Mouse (Mus musculus): ENCODE data around the gene 4833420G17Rik. TPM values are rescaled to one million over a fixed set of nuclear protein-coding genes. Genes with fewer than 3 reads are reported as not detected.
"Not testable (repeated sequence)": the region's sequence is repeated elsewhere in the genome, so short reads cannot be mapped to it uniquely, and the experiment has no call there.

The 4833420G17Rik gene
- total and polyA plus RNA-seq, 3 experiments: 4.2 to 58.5 (median 45.0) TPM

DNA sequence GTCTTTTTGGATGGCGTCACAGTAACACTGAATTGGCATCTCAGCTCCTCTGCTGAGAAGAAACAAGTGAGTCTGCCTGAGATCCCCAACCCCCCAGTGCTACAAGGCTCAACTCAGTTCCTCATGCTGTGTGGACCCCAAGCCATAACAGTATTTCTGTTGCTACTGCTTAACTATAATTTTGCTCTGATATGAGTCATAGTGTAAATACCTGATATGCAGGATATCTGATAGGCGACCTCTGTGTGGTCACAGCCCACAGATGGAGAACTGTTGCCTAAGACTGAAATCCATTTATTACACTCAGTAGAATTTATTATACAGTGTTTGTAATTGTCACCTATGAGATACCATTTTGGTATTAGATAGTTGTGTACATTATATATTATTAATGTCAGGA, 15.2 kb downstream of the 4833420G17Rik start:
- TF ChIP-seq CTCF (IDR thresholded peaks at IDR 0.05; ENCODE audit: low read depth, low read length) (no peak), GATA2 (IDR thresholded peaks at IDR 0.05; ENCODE audit: borderline replicate concordance, low read depth, low read length) (no peak)
- peaks cover 69% of the 10 kb centered on the region for H3K36me3 ChIP-seq (replicated peaks)
- H3K27me3 ChIP-seq (ENCODE audit: insufficient read depth, low read length): no peaks in the 10 kb centered on the region
- no peak overlapping the region for H3K4me3 ChIP-seq (ENCODE audit: low read depth, low read length)
- no peaks in the 10 kb centered on the region for H3K4me1 ChIP-seq (ENCODE audit: insufficient read depth, low read depth, low read length)
- no peaks in the 10 kb centered on the region for H3K9me3 ChIP-seq (replicated peaks)
- no peak for ATAC-seq (ENCODE audit: extremely low read depth, insufficient number of reproducible peaks, low FRiP score, poor library complexity, severe bottlenecking)
- DNase-seq (ENCODE audit: low spot score): no peak

DNA sequence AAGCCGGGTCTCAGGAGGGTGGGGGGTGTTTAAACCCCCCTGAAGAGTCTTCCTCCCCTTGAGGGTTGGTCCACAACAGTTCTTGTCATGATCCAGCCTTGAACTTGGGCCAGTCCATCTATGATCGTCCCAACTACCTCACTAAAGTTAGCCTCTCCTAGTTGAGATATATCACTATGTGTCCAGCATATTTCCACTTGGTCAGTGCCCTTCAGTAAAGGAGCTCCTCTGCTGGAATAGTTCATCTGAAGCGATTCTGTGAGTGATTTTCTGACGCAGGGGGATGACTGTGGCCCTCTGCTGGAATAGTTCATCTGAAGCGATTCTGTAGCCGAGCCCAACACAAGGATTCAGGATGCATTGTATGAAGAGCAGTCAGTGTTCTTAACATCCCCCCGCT, 24.8 kb downstream of the 4833420G17Rik start:
- TF ChIP-seq GATA1 (IDR thresholded peaks at IDR 0.05; ENCODE audit: borderline replicate concordance, low read length) (no peak), GATA2 (IDR thresholded peaks at IDR 0.05; ENCODE audit: borderline replicate concordance, low read depth, low read length) (no peak), POLR2AphosphoS5 (IDR thresholded peaks at IDR 0.05; ENCODE audit: insufficient replicate concordance, low read depth, low read length) (no peak), TAL1 (conservative IDR thresholded peaks at IDR 0.05; ENCODE audit: low read depth, low read length) (no peak), CTCF (IDR thresholded peaks at IDR 0.05; ENCODE audit: low read depth, low read length) (no peak)
- Histone ChIP-seq H3K4me1 (ENCODE audit: insufficient read depth, low read depth, low read length) (no peaks in the 10 kb centered on the region), H3K27me3 (ENCODE audit: insufficient read depth, low read length) (no peaks in the 10 kb centered on the region), H3K4me3 (ENCODE audit: low read depth, low read length) (no peak overlapping the region), H3K9me3 (replicated peaks) (no peaks in the 10 kb centered on the region), H3K36me3 (replicated peaks) (peaks cover 32% of the 10 kb centered on the region)
- no peak for ATAC-seq (ENCODE audit: extremely low read depth, insufficient number of reproducible peaks, low FRiP score, poor library complexity, severe bottlenecking)
- no peak for DNase-seq (ENCODE audit: low spot score)

DNA sequence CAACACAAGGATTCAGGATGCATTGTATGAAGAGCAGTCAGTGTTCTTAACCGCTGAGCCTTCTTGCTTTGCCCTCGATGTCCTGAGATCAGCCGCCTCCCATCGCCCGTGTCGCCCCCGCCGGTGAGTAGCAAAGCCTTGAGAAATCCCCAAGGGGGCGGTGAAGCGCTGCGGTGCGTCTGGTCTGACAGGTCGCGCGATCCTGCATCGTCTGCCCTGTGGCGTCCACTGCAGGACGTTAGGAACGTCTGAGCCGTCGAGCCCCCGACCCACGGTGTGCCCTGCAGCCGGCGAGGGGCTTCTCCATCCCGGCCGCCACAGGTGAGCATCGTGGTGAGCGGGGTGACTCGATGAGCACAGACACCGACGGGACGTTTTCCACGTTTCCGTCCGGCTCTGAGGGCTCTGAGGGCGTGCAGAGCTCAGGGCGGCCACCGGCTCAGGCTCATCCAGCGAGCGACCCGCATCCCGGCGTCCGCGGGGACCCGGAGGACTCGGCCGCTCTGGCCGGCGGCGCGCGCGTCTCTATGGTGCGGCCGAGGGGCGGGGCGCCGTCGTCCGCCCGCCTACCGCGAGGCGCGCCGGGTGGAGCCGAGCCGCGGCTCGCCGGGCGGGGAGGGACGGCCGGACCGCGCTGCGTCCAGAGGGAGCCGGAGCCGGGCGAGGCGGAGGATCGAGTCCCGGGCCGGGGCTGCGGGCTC, 25.5 kb downstream of the 4833420G17Rik start, which contains the start of the genes Tmem267 and 3110070M22Rik:
Tmem267 (plus strand) TSS at position 160 of the 701 bp plus-strand sequence.
3110070M22Rik (minus strand) TSS at position 504 of the 701 bp plus-strand sequence.
- Histone ChIP-seq H3K4me3 (ENCODE audit: low read depth, low read length) (no peak within 1 kb of the TSS), H3K4me1 (ENCODE audit: insufficient read depth, low read depth, low read length) (no peaks in the 10 kb centered on the region), H3K27me3 (ENCODE audit: insufficient read depth, low read length) (no peaks in the 10 kb centered on the region), H3K9me3 (replicated peaks) (no peaks in the 10 kb centered on the region), H3K36me3 (replicated peaks) (peaks cover 28% of the 10 kb centered on the region)
- ATAC-seq (ENCODE audit: extremely low read depth, insufficient number of reproducible peaks, low FRiP score, poor library complexity, severe bottlenecking): peak; percentile 83
- no peak for TF ChIP-seq TAL1 (conservative IDR thresholded peaks at IDR 0.05; ENCODE audit: low read depth, low read length)
- TF ChIP-seq POLR2AphosphoS5 (IDR thresholded peaks at IDR 0.05; ENCODE audit: insufficient replicate concordance, low read depth, low read length): no peak
- no peak for TF ChIP-seq GATA1 (IDR thresholded peaks at IDR 0.05; ENCODE audit: borderline replicate concordance, low read length)
- no peak for TF ChIP-seq CTCF (IDR thresholded peaks at IDR 0.05; ENCODE audit: low read depth, low read length)
- no peak for TF ChIP-seq GATA2 (IDR thresholded peaks at IDR 0.05; ENCODE audit: borderline replicate concordance, low read depth, low read length)
- peak; percentile 80 for DNase-seq (ENCODE audit: low spot score)

DNA sequence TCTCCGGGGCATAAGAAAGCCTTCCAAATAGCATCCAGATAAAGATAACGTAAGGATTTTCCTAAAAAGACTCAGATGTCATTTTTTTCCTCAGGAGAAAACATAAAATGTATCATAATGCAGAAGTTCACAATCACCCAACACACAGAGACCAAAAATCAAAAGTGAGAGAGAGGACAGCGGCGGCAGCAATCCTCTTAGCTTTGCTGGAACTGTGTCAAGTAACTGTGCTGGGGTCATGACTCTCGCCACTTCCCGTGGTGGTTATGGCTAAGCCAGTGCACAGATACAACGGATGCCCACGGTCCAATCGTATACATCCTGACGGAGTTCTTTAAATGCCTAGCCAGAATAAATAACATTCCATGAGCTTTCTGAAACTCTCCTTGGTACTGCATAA, 29.5 kb downstream of the 4833420G17Rik start:
- not testable (repeated sequence) for H3K27me3 ChIP-seq (ENCODE audit: insufficient read depth, low read length); H3K36me3 ChIP-seq (replicated peaks); H3K4me1 ChIP-seq (ENCODE audit: insufficient read depth, low read depth, low read length); H3K4me3 ChIP-seq (ENCODE audit: low read depth, low read length); H3K9me3 ChIP-seq (replicated peaks); DNase-seq (ENCODE audit: low spot score); ATAC-seq (ENCODE audit: extremely low read depth, insufficient number of reproducible peaks, low FRiP score, poor library complexity, severe bottlenecking)

DNA sequence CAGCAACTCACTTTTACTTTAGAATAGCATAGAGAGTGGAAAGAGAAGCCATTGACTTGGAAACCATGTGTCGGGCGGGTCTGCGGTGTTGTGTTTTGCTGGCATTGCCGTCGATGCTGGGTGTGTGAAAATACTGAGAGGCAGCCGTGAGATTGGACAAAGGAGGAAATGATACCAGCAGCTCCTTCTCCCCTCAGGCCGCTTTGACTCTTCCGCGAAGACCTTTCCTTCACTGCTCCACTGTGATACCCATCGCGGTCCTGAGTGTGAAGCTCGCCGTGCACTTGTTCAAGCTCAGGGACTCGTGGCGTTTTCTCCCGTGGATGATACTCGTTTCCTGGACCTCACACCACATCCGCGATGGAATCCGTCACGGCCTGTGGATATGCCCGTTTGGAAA, 32.4 kb downstream of the 4833420G17Rik start:
- H3K4me3 ChIP-seq (ENCODE audit: low read depth, low read length); H3K4me1 ChIP-seq (ENCODE audit: insufficient read depth, low read depth, low read length); DNase-seq (ENCODE audit: low spot score); H3K36me3 ChIP-seq (replicated peaks); H3K27me3 ChIP-seq (ENCODE audit: insufficient read depth, low read length); H3K9me3 ChIP-seq (replicated peaks); ATAC-seq (ENCODE audit: extremely low read depth, insufficient number of reproducible peaks, low FRiP score, poor library complexity, severe bottlenecking): not testable (repeated sequence)

Other genes with a start within 250 kb of the 4833420G17Rik start
- gene Paip1, start 34.2 kb upstream of the 4833420G17Rik start, total RNA-seq (2014; fragmentation: Nextera tagmentation): 78.9 and 81.1 TPM in 2 replicates
- 58.6 and 67.6 TPM in 2 replicates for gene Paip1, start 34.2 kb upstream of the 4833420G17Rik start, total RNA-seq (2017)
- 13.3 and 14.7 TPM in 2 replicates for gene Paip1, start 34.2 kb upstream of the 4833420G17Rik start, polyA plus RNA-seq (2012)
- gene Tmem267, start 25.3 kb downstream of the 4833420G17Rik start, total RNA-seq (2014; fragmentation: Nextera tagmentation): 7.1 and 14.3 TPM in 2 replicates
- 1.6 and 2.3 TPM in 2 replicates for gene Tmem267, start 25.3 kb downstream of the 4833420G17Rik start, total RNA-seq (2017)
- not detected in 2 replicates for gene Tmem267, start 25.3 kb downstream of the 4833420G17Rik start, polyA plus RNA-seq (2012)
- gene 3110070M22Rik, start 25.6 kb downstream of the 4833420G17Rik start, total RNA-seq (2014; fragmentation: Nextera tagmentation): 0.68 TPM in 1 of 2 replicates, not detected in the other
- 0.16 TPM in 1 of 2 replicates, not detected in the other for gene 3110070M22Rik, start 25.6 kb downstream of the 4833420G17Rik start, total RNA-seq (2017)
- gene 3110070M22Rik, start 25.6 kb downstream of the 4833420G17Rik start, polyA plus RNA-seq (2012): 0.08 TPM in 1 of 2 replicates, not detected in the other
- not detected in 2 replicates for gene Ccl28, start 161.1 kb downstream of the 4833420G17Rik start, total RNA-seq (2014; fragmentation: Nextera tagmentation)
- 0.05 TPM in 1 of 2 replicates, not detected in the other for gene Ccl28, start 161.1 kb downstream of the 4833420G17Rik start, total RNA-seq (2017)
- not detected in 2 replicates for gene Ccl28, start 161.1 kb downstream of the 4833420G17Rik start, polyA plus RNA-seq (2012)
- gene Hmgcs1, start 227.6 kb downstream of the 4833420G17Rik start, total RNA-seq (2014; fragmentation: Nextera tagmentation): 68.6 and 78.9 TPM in 2 replicates
- 259 and 314 TPM in 2 replicates for gene Hmgcs1, start 227.6 kb downstream of the 4833420G17Rik start, total RNA-seq (2017)
- 9.4 and 14.6 TPM in 2 replicates for gene Hmgcs1, start 227.6 kb downstream of the 4833420G17Rik start, polyA plus RNA-seq (2012)

Measured in G1E (cell line).